Mouse (Mus musculus): ENCODE measurements around the gene Tmem74b.

Tmem74b gene

DNA sequence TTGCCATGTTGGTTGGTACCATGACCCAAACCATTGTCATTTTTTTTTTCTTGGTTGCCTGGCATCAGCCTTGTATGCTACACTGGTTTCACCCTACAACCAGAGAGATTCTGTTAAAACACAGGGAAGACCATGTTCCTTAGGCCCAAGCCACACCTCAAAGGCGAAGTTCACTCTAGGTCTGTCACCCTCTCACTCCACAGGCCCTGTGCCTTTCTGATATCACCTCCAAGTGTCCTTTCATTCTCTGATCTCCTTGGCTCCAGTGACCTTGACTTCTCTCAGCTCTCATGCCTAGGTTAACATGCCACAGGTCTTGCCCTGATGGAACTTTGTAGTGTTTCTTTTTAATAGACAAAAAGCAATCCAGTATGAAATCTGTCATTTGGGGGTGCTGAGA, 40.3 kb downstream of the Tmem74b start:
- DNase-seq (ENCODE audit: low spot score), result no peak

DNA sequence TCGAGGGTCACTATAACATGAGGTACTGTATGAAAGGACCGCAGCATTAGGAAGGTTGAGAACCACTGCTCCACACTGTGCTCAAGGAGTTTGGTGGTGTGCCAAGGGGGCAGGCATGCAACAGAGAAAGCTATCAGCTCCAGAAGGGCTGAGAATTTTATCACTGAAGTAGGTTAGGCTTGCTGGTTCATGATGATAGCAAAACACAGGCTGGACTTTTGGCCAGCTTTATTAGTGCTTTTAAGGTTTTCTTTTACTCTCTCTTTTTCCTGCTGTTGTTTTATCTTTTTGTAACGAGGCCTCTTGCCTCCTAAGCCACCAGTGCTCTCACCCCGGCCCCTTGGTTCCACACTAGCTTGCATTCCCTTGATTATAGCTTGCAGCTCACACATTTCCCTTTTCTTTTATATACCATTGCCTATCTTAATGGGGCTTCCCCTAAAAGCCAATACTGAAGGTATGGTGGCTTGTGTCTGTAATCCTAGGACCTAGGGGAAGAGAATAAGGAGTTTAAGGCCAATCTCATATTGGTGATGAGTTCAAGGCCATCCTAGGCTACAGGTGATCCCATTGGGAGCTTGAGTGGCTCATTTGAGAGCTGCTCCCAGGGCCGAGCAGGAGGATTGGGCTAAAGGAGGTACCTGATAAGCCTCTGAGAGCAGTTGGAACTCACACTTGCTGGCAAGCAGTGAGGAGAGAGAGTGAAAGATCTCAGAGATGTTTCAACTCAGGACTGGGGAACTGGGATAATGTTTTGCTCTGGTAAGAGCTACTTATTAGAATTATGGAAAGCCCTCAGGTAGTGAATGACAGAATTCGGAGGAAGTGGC, 41.3 kb downstream of the Tmem74b start:
- no peak for DNase-seq (ENCODE audit: low spot score)

DNA sequence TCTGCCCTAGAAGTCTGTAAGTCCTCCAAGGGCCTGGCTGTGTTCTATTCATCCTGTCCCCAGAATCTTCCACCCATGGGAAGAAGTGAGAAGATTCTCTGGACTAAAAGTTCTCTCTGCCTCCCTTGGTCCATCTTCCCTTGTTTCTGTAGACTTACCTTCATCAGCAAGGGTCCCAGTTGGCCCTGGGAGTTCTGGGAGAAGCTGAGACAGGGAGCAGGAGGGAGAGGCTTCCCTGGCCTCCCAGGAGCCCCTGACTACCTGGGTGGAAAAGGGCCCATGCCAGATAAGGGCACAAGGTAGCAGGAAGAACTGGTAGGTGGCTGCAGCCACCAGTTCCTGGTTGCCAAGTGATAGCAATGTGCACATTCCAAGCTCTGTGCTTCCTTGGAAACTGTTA, 42.0 kb downstream of the Tmem74b start, which contains the start of gene Psmf1:
Gene Psmf1, minus strand, starts transcription at position 342 of the 400 bp plus-strand sequence.
- no peak for DNase-seq (ENCODE audit: low spot score)

DNA sequence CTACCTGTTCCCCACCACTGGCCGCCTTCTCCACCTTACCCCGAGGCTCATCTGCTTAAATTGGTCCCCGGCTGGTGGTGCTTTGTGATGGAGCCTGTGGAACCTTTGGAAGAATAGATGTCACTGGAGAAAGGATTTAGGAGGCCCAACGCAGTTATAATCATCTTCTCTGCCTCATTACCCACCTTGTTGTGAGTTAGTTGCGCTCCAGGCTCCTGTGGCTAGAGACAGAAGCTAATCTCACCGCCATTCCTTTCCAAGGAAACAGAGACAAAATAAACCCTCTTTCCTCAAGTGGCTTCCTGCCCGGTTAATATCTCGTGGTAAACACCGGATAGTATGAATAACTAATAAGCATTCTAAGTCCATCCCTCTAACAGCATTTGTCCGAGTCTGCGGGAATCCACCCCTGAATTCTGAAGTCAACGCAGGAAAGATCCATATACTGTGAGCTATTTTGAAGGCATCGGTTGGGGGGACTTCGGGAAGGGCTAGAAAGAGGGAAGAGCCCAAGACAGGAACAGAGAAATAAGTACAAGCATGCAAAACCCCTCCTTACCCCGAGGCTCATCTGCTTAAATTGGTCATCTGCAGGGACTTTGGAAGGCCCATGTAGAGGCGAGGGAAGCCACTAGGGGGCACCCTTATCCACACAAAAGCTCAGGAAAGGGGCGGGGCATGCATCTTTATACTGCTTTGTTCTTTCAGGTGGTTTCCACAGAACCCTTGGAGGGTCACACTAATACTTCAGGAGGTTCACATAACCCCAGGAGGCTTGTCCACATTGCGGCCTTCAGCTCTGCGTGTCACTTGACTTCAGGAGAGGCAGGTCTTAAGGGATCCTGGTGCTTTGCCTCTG, 46.3 kb downstream of the Tmem74b start:
- DNase-seq (ENCODE audit: low spot score), result peak; percentile 65

DNA sequence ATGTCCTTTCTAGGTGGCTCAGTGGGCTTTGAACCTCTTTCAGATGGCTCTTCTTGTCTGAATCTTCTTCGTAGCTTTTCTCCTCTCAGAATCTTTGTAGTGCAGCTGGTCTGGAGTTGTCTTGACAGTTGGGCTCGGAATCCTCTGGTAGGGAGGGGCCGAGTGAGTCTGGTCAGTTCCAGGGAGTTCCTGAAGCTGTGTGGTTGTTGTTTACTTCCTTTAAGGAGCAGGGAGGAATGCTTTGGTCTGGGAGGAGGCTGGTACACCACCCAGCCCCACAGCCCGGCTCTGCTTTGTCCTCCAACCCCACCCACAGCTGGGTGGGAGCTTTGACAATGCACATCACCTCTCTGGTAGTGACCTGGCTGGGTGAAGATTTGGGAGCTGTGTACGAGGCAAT, 49.5 kb downstream of the Tmem74b start:
- DNase-seq (ENCODE audit: low spot score), result no peak

DNA sequence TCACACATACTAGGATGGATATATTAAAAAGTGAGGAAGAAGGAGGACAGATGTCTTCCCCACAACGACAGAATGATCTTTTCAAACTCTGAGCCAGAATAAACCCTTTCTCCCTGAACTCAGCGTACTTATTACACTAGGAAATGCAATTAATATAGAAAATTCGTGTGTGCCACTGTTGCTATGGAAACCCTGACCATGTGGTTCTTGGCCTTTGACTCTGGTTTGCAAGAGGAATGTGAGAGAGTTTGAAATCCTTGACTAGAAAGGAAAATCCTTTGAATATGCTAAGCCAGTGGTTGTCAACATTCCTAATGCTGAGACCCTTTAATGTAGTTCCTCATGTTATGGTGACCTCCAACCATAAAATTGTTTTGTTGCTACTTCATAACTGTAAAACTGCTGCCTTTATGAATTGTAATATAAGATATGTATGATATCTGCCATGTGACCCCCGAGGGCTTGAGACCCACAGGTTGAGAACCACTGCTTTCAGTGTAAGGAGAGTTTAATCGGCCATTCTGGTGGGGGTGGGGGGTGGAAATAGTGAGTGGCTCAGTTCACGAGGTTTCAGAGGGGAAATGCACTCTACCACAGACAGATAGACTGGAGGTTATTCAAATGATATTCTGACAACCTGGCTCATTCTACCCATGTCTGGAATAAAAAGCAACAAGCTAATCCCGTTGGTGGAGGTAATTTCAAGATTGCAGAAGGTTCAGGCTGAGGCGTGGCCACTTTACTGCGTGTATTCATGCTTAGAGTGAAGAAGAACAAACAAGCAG, 54.7 kb downstream of the Tmem74b start:
- DNase-seq (ENCODE audit: low spot score), result no peak

DNA sequence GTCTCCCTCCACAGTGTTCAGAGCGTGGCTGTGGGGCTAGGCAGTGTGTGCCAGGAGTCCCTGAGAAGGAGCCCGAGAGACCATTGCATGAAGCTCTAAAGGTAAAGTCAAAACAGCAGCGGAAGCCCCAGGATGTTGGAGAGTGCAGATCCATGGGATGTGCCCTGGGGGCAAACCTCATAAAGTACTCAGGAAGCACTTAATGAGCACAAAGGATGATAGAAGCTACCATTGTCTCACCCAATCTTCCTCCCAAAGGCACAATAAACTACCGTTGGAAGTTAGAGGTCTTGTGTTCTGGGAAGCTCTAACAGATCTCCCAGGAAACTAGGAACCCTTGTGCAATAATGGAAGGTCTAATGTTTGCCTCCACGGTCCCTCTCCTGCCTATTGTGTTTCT, 55.6 kb downstream of the Tmem74b start:
- DNase-seq (ENCODE audit: low spot score), result no peak

DNA sequence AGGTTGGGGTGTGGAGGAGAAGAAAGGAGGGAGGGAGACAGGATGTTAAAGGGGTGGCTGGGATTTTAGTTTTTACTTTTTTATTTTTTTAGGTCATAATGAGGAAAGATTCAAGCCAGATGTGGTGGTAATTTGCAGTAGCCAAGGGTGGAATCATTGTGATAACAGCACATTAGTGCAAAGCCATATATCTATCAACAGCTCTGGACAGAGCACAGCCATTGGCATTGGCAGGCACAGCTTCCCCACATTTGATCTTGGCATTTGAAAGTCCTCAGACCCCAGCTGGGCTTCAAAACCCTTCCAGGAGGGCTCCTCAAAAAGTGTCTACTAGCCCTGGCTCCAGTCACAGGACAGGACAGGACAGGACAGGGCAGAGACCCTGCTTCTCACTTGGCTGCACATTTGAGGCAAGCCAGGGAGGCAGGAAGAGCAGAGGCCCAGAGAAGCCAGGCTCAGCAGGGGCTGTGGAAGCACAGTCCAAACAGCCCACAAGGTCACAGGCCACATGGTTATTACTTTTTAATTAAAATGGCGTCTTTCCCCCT, 57.1 kb downstream of the Tmem74b start:
- no peak for DNase-seq (ENCODE audit: low spot score)
